Mouse (Mus musculus) liver, adult 2 months (tissue): ENCODE results near the gene Cby1. TPM values are rescaled to one million over a fixed set of nuclear protein-coding genes. Genes with fewer than 3 reads are reported as not detected.
A peak's percentile ranks its signal among the peaks of the same experiment; 100 is the strongest.

Experiments
- DNase-seq: peaks from one replicate; pipeline ENCODE4 v3.0.0-alpha.2; 2011; ENCODE audit warnings: low read depth, low spot score; ENCODE audit errors: extremely low read depth
- H3K27ac ChIP-seq: fragments of 200-500 bp; replicated peaks from 2 replicates; pipeline ENCODE4 v1.5.1; 2012; ENCODE audit warnings: low read depth, mild to moderate bottlenecking, control low read depth, inconsistent platforms, low read length; ENCODE audit not compliant: insufficient read depth
- H3K27me3 ChIP-seq: fragments of 200-500 bp; 2 replicates; pipeline ENCODE4 v1.6.1; 2012; ENCODE audit warnings: mild to moderate bottlenecking, moderate library complexity, low read length, inconsistent platforms; ENCODE audit not compliant: control insufficient read depth, insufficient read depth
- H3K36me3 ChIP-seq: fragments of 200-500 bp; 2 replicates; pipeline ENCODE4 v1.6.1; 2012; ENCODE audit warnings: low read length, inconsistent platforms; ENCODE audit not compliant: control insufficient read depth, insufficient read depth
- H3K4me1 ChIP-seq: fragments of 200-500 bp; 2 replicates; pipeline ENCODE4 v1.6.1; 2011; ENCODE audit warnings: low read length; ENCODE audit not compliant: control insufficient read depth, insufficient read depth
- H3K4me3 ChIP-seq: fragments of 200-500 bp; 2 replicates; pipeline ENCODE4 v1.5.1; 2011; ENCODE audit warnings: low read depth, mild to moderate bottlenecking, control low read depth, low read length, moderate library complexity; ENCODE audit not compliant: insufficient read depth
- H3K79me2 ChIP-seq: fragments of 200-500 bp; 2 replicates; pipeline ENCODE4 v1.6.1; 2012; ENCODE audit warnings: inconsistent platforms, mild to moderate bottlenecking, low read length, moderate library complexity; ENCODE audit not compliant: control insufficient read depth, insufficient read depth
- H3K9ac ChIP-seq: fragments of 200-500 bp; 2 replicates; pipeline ENCODE4 v1.6.1; 2012; ENCODE audit warnings: low read depth, mild to moderate bottlenecking, control low read depth, inconsistent platforms, low read length
- CTCF ChIP-seq: fragments of 200-500 bp; IDR thresholded peaks from 2 replicates; pipeline ENCODE4 v1.5.1; 2011; ENCODE audit warnings: low read depth, low read length, control low read depth
- POLR2A ChIP-seq: fragments of 200-500 bp; IDR thresholded peaks from 2 replicates; pipeline ENCODE4 v1.6.1; 2011; ENCODE audit warnings: low read length, control low read depth; ENCODE audit not compliant: insufficient read depth; ENCODE audit errors: extremely low read depth
- WGBS: fragments of 180-500 bp; shearing (Covaris S2); methylation state at CpG from one replicate; pipeline ENCODE4 v1.1.7; 2018; 5-methylcytosine and 5-hydroxymethylcytosine counted together
- polyA plus RNA-seq: library from polyadenylated mRNA; depleted of rRNA; stranded (reverse); fragments of >200 nt; gene quantifications from 2 replicates; pipeline ENCODE4 v1.2.3, GENCODE M21; 2012; rRNA removed
- total RNA-seq: library from RNA; depleted of rRNA; stranded (reverse); fragments of >200 nt; gene quantifications from 2 replicates; pipeline ENCODE4 v1.2.3, GENCODE M21; 2014; rRNA removed

The Cby1 gene
- total RNA-seq (6.6 and 6.8 TPM in 2 replicates), polyA plus RNA-seq (3.3 and 4.4 TPM in 2 replicates)

- H3K79me2 ChIP-seq: no peaks in the 10 kb centered on the region
- H3K4me1 ChIP-seq: peaks cover 4% of the 10 kb centered on the region
- H3K4me3 ChIP-seq: peak within 1 kb of the TSS; percentile 75
- under 1% methylated on average over 55 of the region's 55 CpGs for WGBS
- peak within 1 kb of the TSS; percentile 87 for H3K9ac ChIP-seq
- H3K27ac ChIP-seq: peak within 1 kb of the TSS; percentile 97
- no peak for TF ChIP-seq CTCF
- TF ChIP-seq POLR2A: peak; percentile 49; the same call in 1 of the 2 replicates
- H3K36me3 ChIP-seq: no peaks in the 10 kb centered on the region
- DNase-seq: peak; percentile 85
- no peaks in the 10 kb centered on the region for H3K27me3 ChIP-seq
These were observed at the start of gene Cby1, which contains the start of gene Fam227a for GRCm38 (mm10) chr15:79658531-79659375. TSS of gene Cby1 (plus strand) at chr15:79659199. TSS of gene Fam227a (minus strand) at chr15:79658956.

- H3K36me3 ChIP-seq: no peaks in the 10 kb centered on the region
- no peak for DNase-seq
- WGBS: 90% methylated on average over 2 of the region's 2 CpGs
- no peak overlapping the region for H3K9ac ChIP-seq
- no peak overlapping the region for H3K27ac ChIP-seq
- H3K4me1 ChIP-seq: no peaks in the 10 kb centered on the region
- TF ChIP-seq CTCF (no peak), POLR2A (no peak)
- H3K79me2 ChIP-seq: no peaks in the 10 kb centered on the region
- peaks cover 6% of the 10 kb centered on the region; the same call in 1 of the 2 replicates for H3K27me3 ChIP-seq
- H3K4me3 ChIP-seq: no peak overlapping the region
These were observed 49.8 kb upstream of the Cby1 start for GRCm38 (mm10) chr15:79609226-79609625.

- TF ChIP-seq POLR2A (no peak), CTCF (no peak)
- Histone ChIP-seq H3K36me3 (no peaks in the 10 kb centered on the region), H3K4me1 (no peaks in the 10 kb centered on the region), H3K27me3 (no peaks in the 10 kb centered on the region), H3K27ac (no peak overlapping the region), H3K4me3 (no peak overlapping the region), H3K9ac (no peak overlapping the region), H3K79me2 (no peaks in the 10 kb centered on the region)
- WGBS: 82% methylated on average over 7 of the region's 7 CpGs
- no peak for DNase-seq
These were observed 43.5 kb upstream of the Cby1 start for GRCm38 (mm10) chr15:79615501-79615900.

- H3K36me3 ChIP-seq: no peaks in the 10 kb centered on the region
- TF ChIP-seq CTCF: 0 out of 2 replicates have a peak, but pooled peaks have one; percentile 1
- no peak for TF ChIP-seq POLR2A
- H3K9ac ChIP-seq: no peak overlapping the region
- WGBS: 87% methylated on average over 5 of the region's 5 CpGs
- DNase-seq: no peak
- H3K27me3 ChIP-seq: no peaks in the 10 kb centered on the region
- H3K27ac ChIP-seq: no peak overlapping the region
- H3K4me3 ChIP-seq: no peak overlapping the region
- H3K79me2 ChIP-seq: no peaks in the 10 kb centered on the region
- no peaks in the 10 kb centered on the region for H3K4me1 ChIP-seq
These were observed 42.3 kb upstream of the Cby1 start for GRCm38 (mm10) chr15:79616729-79617128.

GRCm38 (mm10) chr15:79617135-79617534, 41.9 kb upstream of the Cby1 start:
- Histone ChIP-seq H3K9ac (no peak overlapping the region), H3K4me3 (no peak overlapping the region), H3K79me2 (no peaks in the 10 kb centered on the region), H3K4me1 (no peaks in the 10 kb centered on the region), H3K36me3 (no peaks in the 10 kb centered on the region), H3K27me3 (no peaks in the 10 kb centered on the region), H3K27ac (no peak overlapping the region)
- WGBS: 90% methylated on average over 11 of the region's 11 CpGs
- TF ChIP-seq POLR2A (no peak), CTCF (no peak)
- no peak for DNase-seq

GRCm38 (mm10) chr15:79618456-79618855, 40.5 kb upstream of the Cby1 start:
- Histone ChIP-seq H3K4me1 (no peaks in the 10 kb centered on the region), H3K4me3 (no peak overlapping the region), H3K27ac (no peak overlapping the region), H3K36me3 (no peaks in the 10 kb centered on the region), H3K9ac (no peak overlapping the region), H3K27me3 (no peaks in the 10 kb centered on the region), H3K79me2 (no peaks in the 10 kb centered on the region)
- TF ChIP-seq POLR2A (no peak), CTCF (no peak)
- 73% methylated on average over 7 of the region's 7 CpGs for WGBS
- DNase-seq: no peak
